Mouse (Mus musculus): ENCODE data around the gene Bzw1.
A peak's percentile ranks its signal among the peaks of the same experiment; 100 is the strongest.

Bzw1 gene

DNA sequence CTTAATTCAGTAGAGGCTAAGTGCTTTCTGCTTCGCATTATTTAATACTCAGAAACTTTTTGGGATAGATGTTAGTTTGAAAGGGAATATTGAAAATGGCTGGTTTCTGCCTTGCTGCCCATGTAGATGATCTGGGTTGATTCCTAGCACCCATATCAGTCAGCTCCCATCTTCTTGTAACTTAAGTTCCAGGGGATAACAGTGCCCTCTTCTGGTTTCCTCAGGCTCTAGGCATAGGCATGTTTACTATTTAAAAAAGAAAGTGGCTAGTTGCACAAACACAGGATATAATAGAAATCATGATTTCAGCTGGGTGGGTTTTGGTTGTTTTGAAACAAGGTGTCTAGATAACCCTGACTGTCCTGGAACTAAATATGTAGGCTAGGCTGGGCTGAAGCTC lies 3.5 kb downstream of the Bzw1 start:
- DNase-seq (ENCODE audit: low read depth, low spot score) = no peak

GRCm38 (mm10) chr1:58397731-58398130 lies 5.0 kb downstream of the Bzw1 start:
- DNase-seq (ENCODE audit: low read depth, low spot score) = no peak

GRCm38 (mm10) chr1:58401396-58401795 lies 8.7 kb downstream of the Bzw1 start:
- no peak for DNase-seq (ENCODE audit: low read depth, low spot score)

- DNase-seq (ENCODE audit: low read depth, low spot score) = no peak
Observed at GRCm38 (mm10) chr1:58403745-58404144, 11.0 kb downstream of the Bzw1 start.

GRCm38 (mm10) chr1:58407321-58407720 lies 14.6 kb downstream of the Bzw1 start:
- DNase-seq (ENCODE audit: low read depth, low spot score) = no peak

DNA sequence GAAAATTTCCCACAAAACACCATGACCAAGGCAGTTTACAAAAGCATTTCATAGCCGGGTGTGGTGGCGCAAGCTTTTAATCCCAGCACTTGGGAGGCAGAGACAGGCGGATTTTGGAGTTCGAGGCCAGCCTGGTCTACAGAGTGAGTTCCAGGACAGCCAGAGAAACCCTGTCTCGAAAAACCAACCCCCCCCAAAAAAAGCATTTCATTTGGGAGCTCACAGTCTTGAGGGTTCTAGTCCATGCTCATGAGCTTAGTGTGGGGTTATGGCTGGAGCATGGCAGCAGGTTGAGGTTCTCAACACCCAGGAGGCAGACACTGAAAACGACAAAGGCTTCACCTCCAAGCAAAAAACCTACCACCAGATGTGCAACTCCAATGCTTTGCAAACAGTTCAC lies 15.4 kb downstream of the Bzw1 start:
- DNase-seq (ENCODE audit: low read depth, low spot score) = no peak

DNA sequence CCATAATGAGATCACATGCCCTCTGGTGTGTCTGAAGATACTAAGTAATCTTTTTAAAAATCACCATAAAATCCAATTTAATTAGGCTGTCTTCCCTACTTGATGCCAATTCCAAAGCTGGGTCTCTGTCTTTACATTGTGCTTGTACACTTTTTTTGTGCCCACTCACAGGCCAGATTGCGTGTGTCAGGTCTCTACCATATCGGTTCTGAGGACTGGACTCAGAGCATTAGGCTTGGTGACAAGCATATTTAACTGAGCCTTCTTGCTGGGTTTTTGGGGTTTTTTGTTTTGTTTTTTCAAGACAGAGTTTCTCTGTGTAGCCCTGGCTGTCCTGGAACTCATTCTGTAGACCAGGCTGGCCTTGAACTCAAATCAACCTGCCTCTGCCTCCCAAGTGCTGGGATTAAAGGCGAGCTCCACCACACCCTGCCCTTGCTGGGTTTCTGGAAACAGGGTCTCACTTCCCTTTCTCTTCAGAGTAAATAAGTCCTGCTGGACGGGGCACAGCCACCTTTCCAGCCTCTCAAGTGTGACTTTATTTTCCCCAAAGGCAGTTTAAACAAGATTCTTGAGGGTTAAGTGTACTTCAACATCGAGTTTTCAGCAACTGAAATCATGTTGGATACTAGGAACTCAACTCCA lies 17.0 kb downstream of the Bzw1 start:
- no peak for DNase-seq (ENCODE audit: low read depth, low spot score)

GRCm38 (mm10) chr1:58410198-58410588 lies 17.5 kb downstream of the Bzw1 start:
- DNase-seq (ENCODE audit: low read depth, low spot score) = no peak

DNA sequence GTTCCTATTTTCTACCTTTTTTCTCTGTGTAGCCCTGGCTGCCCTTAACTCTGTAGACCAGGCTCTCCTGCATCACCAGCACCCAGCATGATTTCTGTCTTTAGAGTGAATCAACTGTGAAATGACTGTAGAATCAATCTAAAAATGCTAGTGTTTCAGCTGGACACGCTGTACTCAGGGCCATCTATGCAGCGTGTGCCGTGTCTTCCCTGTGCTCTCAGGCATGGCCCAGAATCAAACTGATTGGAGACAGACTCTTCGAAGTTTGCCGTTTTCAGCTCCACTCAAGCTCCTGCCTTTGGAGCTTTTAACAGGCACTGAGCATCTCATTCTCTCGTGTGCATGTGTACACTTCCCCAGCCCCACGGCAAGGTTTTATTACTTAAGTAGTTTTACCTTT lies 18.1 kb downstream of the Bzw1 start:
- no peak for DNase-seq (ENCODE audit: low read depth, low spot score)

GRCm38 (mm10) chr1:58415442-58415841 lies 22.7 kb downstream of the Bzw1 start:
- no peak for DNase-seq (ENCODE audit: low read depth, low spot score)

- DNase-seq (ENCODE audit: low read depth, low spot score) = no peak
Observed at GRCm38 (mm10) chr1:58416048-58416447, 23.4 kb downstream of the Bzw1 start.

DNA sequence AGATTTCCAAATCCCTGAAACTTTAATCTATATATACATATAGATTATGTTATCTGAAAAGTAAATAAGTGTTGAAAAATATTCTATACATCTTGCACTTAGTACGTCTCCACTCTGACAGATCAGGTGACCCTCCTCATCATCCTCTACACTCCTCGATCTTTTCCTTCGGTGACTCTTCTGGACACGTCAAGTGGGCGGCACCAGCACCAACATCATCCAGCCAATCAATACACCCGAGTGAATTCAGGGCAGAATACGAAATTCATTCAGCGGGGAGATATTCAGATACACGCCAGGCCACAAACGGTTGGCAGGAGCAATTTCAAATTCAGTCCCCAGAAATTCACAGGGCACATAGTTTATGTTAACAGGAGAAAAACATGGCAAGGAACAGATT lies 27.3 kb downstream of the Bzw1 start:
- DNase-seq (ENCODE audit: low read depth, low spot score) = no peak

DNA sequence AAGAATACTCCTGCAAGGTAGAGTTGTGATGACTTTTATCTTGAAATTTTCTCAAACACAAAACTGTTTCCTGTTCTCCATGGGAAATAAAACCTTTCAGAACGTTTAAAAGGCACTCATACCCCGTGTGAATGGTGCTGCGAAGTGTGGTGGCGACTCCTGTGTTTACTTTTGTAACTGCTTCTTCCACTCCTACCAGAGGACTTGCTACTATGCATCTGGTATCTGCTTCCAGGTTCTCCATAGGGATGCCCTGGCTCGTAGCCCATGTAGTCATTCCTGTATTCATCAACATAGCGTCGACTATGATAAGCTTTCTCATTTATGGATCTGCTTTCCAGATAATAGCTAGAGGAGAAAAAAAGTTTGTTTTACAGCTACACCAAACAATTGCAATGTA lies 28.3 kb downstream of the Bzw1 start:
- no peak for DNase-seq (ENCODE audit: low read depth, low spot score)

DNA sequence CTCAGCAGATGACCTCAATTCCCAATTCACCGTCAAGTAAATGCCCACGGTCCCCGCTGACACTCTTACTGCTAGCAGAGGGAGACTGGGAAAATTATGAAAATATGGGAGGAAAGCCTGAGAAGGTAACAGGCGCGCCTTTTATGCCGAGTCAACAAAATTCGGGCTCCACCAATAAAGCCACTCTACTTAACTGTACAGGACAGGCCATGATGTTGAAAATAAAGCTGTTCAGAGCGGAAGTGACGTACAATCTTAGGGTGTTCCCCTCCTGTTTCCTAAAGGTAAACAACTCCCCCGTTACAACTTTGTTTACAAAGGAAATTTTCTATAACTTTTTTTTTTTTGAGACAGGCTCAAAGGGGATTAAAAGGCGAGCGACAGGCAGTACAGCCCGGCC lies 30.2 kb downstream of the Bzw1 start:
- peak; percentile 38 for DNase-seq (ENCODE audit: low read depth, low spot score)

- DNase-seq (ENCODE audit: low read depth, low spot score) = peak; percentile 91
Observed at GRCm38 (mm10) chr1:58423371-58424248, 30.9 kb downstream of the Bzw1 start, which contains the start of gene Clk1. Clk1 (minus strand) TSS chr1:58424066.

- no peak for DNase-seq (ENCODE audit: low read depth, low spot score)
Observed at GRCm38 (mm10) chr1:58424551-58424950, 31.9 kb downstream of the Bzw1 start.

DNA sequence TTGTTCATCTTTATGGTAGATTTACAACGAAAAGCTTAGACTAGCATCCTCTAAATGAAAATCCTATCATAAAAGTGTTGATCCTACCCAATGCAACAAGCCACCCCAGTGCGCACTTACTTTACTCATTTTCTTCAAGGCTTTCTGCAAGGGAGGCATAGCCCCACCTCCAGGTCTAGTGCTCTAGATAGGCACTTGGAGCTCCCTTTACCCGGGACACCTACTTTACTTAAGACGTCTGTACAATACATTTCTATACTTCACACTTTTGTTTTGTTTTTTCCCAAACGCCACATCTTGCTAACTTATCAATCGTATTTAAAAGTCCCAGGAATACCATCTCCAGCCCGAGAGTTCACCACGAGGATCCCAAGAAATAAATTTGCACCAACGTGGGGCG lies 52.0 kb downstream of the Bzw1 start:
- no peak for DNase-seq (ENCODE audit: low read depth, low spot score)

DNA sequence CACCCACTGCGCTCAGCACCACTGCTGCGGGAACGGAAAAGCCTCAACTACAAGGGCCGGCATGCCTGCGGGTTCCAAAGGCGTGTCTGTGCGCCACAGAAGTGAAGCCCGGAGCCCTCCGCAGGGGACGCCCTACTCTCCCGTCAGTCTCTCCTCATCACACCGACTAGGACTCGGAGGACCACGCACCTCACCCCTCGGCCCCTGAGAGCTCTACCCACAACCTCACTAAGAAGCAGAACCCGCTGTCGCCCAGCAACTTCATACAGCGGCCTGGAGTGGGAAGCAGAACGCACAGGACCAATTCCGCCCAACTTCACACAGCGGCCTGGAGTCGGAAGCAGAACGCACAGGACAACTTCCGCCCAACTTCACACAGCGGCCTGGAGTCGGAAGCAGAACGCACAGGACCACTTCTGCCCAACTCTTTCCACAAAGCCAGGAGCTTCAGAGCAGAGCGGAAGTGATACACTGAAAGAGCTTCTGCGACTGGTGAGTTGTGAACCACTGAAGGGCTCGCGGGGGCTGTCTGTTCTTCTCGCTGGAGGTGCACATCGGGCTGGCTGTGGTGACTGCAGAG lies 52.5 kb downstream of the Bzw1 start, which contains the start of the genes Nif3l1 and Ppil3:
Nif3l1 (plus strand) TSS at position 9 of the 580 bp plus-strand sequence.
Ppil3 (minus strand) TSS at position 344 of the 580 bp plus-strand sequence.
- peak; percentile 73 for DNase-seq (ENCODE audit: low read depth, low spot score)

DNA sequence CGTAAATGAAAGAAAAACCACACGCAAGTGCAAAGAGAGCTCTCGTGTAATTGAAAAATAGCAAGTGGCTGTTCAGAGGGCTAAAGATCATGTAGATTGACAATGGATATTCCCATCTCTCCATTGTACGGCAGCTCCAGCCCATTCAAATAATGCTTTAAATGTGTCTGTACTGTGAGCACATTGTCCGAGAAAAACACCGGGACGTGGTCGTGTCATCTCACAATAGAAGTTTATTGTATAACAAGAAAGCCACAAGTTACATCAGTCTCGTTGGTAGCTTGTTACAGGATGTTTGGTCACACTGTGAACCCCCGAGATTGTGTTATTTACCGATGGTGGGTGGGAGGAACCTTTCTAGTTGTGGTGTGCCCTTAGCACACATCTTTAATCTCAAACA lies 53.2 kb downstream of the Bzw1 start:
- no peak for DNase-seq (ENCODE audit: low read depth, low spot score)

DNA sequence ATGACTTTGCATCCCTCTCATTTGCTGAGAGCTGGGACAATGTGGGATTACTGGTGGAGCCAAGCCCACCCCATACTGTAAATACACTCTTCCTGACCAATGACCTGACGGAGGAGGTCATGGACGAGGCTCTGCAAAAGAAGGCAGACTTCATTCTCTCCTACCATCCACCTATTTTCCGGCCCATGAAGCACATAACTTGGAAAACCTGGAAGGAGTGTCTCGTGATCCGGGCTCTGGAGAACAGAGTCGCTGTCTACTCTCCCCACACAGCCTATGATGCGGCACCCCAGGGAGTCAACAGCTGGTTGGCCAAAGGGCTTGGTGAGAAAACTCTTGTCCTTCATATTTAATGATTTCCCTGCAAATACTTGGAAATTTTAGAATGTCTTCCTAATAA lies 55.1 kb downstream of the Bzw1 start:
- DNase-seq (ENCODE audit: low read depth, low spot score) = no peak

DNA sequence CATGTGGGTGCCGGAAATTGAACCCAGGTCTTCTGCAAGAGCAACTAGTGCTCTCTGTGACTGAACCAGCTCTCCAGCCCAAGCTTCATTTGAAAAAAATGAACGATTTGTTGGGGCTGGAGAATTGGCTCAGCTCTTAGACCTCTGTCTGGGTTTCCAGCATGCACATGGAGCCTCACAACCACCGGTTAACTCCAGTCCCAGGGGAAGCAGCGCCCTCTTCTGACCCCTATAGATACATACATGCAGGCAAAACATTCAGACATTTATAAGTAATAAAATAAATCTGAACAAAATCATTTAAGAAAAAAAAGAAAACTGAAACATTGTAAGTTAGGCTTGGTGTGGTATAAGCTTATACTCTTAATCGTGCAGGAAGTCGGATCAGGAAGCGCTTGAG lies 55.7 kb downstream of the Bzw1 start:
- no peak for DNase-seq (ENCODE audit: low read depth, low spot score)

DNA sequence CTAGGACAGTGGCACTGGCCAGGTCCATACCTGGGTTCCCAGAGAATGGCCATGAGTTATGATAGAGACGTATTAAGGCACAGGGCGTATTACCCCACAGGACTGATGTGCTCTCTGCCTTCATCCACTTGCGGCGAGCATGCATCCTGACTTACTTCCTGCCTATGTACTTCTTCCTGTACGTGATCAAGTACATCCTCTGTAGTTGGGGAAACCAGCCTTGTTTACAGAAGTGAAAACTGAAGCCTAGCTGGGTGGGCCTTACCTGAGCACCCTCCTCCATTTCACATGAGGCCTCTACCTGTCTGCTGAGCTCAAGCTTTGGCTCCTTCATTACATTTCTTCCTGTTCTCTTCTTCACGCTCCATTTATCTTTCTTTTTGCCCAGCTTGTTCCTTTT lies 61.6 kb downstream of the Bzw1 start:
- DNase-seq (ENCODE audit: low read depth, low spot score) = no peak
